Mouse (Mus musculus) heart, adult 2 months (tissue): ENCODE data around the gene Trpc4ap. TPM values are rescaled to one million over a fixed set of nuclear protein-coding genes. Genes with fewer than 3 reads are reported as not detected.

Source experiments
- DNase-seq, 2 experiments: peaks; one replicate each; pipeline ENCODE4 v3.0.0; 2021
- H3K27ac ChIP-seq: fragments of 200-600 bp; 2 replicates; pipeline ENCODE4 v1.8.1; 2022
- H3K27me3 ChIP-seq: fragments of 200-500 bp; 2 replicates; pipeline ENCODE4 v1.6.1; 2012; ENCODE audit warnings: mild to moderate bottlenecking, low read length, inconsistent platforms, mixed read lengths; ENCODE audit not compliant: control insufficient read depth, insufficient read depth
- H3K36me3 ChIP-seq: fragments of 200-500 bp; 2 replicates; pipeline ENCODE4 v1.6.1; 2012; ENCODE audit warnings: low read length, inconsistent platforms; ENCODE audit not compliant: control insufficient read depth, insufficient read depth
- H3K4me1 ChIP-seq: fragments of 200-500 bp; 2 replicates; pipeline ENCODE4 v1.6.1; 2011; ENCODE audit warnings: low read length; ENCODE audit not compliant: control insufficient read depth, insufficient read depth
- H3K4me3 ChIP-seq: fragments of 200-600 bp; 2 replicates; pipeline ENCODE4 v1.8.1; 2022
- H3K79me2 ChIP-seq: fragments of 200-500 bp; replicated peaks from 2 replicates; pipeline ENCODE4 v1.6.1; 2012; ENCODE audit warnings: mild to moderate bottlenecking, inconsistent platforms, low read length, moderate library complexity, mixed read lengths; ENCODE audit not compliant: control insufficient read depth, insufficient read depth
- H3K9ac ChIP-seq: fragments of 200-500 bp; 2 replicates; pipeline ENCODE4 v1.6.1; 2012; ENCODE audit warnings: low read depth, mild to moderate bottlenecking, control low read depth, inconsistent platforms, low read length, mixed read lengths
- CTCF ChIP-seq: fragments of 200-600 bp; IDR thresholded peaks from 2 replicates; pipeline ENCODE4 v1.8.1; 2022; ENCODE audit warnings: antibody characterized with exemption, mild to moderate bottlenecking, moderate library complexity
- EP300 ChIP-seq: fragments of 200-500 bp; IDR thresholded peaks from 2 replicates; pipeline ENCODE4 v1.6.1; 2011; ENCODE audit warnings: low read depth, low read length, control low read depth; ENCODE audit not compliant: insufficient read depth
- POLR2A ChIP-seq: fragments of 200-500 bp; IDR thresholded peaks from 2 replicates; pipeline ENCODE4 v1.6.1; 2011; ENCODE audit warnings: mild to moderate bottlenecking, low read depth, low read length, control low read depth; ENCODE audit not compliant: insufficient read depth
- WGBS: fragments of 180-500 bp; shearing (Covaris S2); methylation state at CpG from one replicate; pipeline ENCODE4 v1.1.7; 2018; 5-methylcytosine and 5-hydroxymethylcytosine counted together
- intact Hi-C: fragments of 180-260 bp; cut with DNase I; formaldehyde crosslinking; loops from one replicate; pipeline ENCODE4 v1.15.1; 2025
- polyA plus RNA-seq: library from polyadenylated mRNA; depleted of rRNA; stranded (reverse); fragments of >200 nt; gene quantifications from 2 replicates; pipeline ENCODE4 v1.2.3, GENCODE M21; 2012
- total RNA-seq, 2 experiments: library from RNA; stranded (reverse); gene quantifications; 2 replicates each; pipeline ENCODE4 v1.2.3; 2021

Gene Trpc4ap
- total and polyA plus RNA-seq, 3 experiments: 77.0 to 95.6 (median 84.9) TPM

- Histone ChIP-seq H3K27me3 (no peaks in the 10 kb centered on the region), H3K27ac (no peak overlapping the region), H3K36me3 (no peaks in the 10 kb centered on the region), H3K4me1 (no peaks in the 10 kb centered on the region), H3K4me3 (no peak overlapping the region), H3K9ac (no peak overlapping the region), H3K79me2 (no peaks in the 10 kb centered on the region)
- 29% methylated on average over 10 of the region's 10 CpGs for WGBS
- intact Hi-C loops: no loop called here
- TF ChIP-seq CTCF (no peak), POLR2A (no peak), EP300 (no peak)
- DNase-seq: no peak
Measured at GRCm38 (mm10) chr2:155604560-155605235, 87.5 kb downstream of the Trpc4ap start.

- intact Hi-C loops: no loop called here
- 55% methylated on average over 3 of the region's 3 CpGs for WGBS
- DNase-seq: no peak
Measured at GRCm38 (mm10) chr2:155603707-155604106, 88.5 kb downstream of the Trpc4ap start.

GRCm38 (mm10) chr2:155595516-155595915, 96.7 kb downstream of the Trpc4ap start:
- H3K79me2 ChIP-seq: no peaks in the 10 kb centered on the region
- H3K9ac ChIP-seq: no peak overlapping the region
- H3K4me1 ChIP-seq: peaks cover 5% of the 10 kb centered on the region
- no peaks in the 10 kb centered on the region for H3K27me3 ChIP-seq
- intact Hi-C loops: no loop called here
- no peak overlapping the region for H3K4me3 ChIP-seq
- TF ChIP-seq CTCF (no peak), POLR2A (no peak), EP300 (no peak)
- H3K36me3 ChIP-seq: no peaks in the 10 kb centered on the region
- DNase-seq: no peak
- H3K27ac ChIP-seq: no peak overlapping the region
- 79% methylated on average over 6 of the region's 6 CpGs for WGBS

More at GRCm38 (mm10) chr2:155603707-155604106, 88.5 kb downstream of the Trpc4ap start:
- H3K9ac ChIP-seq: no peak overlapping the region
- TF ChIP-seq POLR2A: no peak
- TF ChIP-seq CTCF: peak; percentile 54
- H3K4me3 ChIP-seq: no peak overlapping the region
- H3K27ac ChIP-seq: no peak overlapping the region
- no peaks in the 10 kb centered on the region for H3K79me2 ChIP-seq
- H3K4me1 ChIP-seq: no peaks in the 10 kb centered on the region
- H3K27me3 ChIP-seq: no peaks in the 10 kb centered on the region
- H3K36me3 ChIP-seq: no peaks in the 10 kb centered on the region

GRCm38 (mm10) chr2:155592854-155593283, 99.3 kb downstream of the Trpc4ap start:
- intact Hi-C loops: no loop called here
- TF ChIP-seq EP300 (no peak), POLR2A (peak; percentile 89), CTCF (peak; percentile 23; the same call in 1 of the 2 replicates)
- H3K9ac ChIP-seq: peak overlapping the region; percentile 76
- H3K4me3 ChIP-seq: peak overlapping the region; percentile 68
- H3K27me3 ChIP-seq: no peaks in the 10 kb centered on the region
- 2% methylated on average over 9 of the region's 9 CpGs for WGBS
- DNase-seq: no peak
- peak overlapping the region; percentile 91 for H3K27ac ChIP-seq
- H3K36me3 ChIP-seq: no peaks in the 10 kb centered on the region
- peaks cover 5% of the 10 kb centered on the region for H3K4me1 ChIP-seq
- no peaks in the 10 kb centered on the region for H3K79me2 ChIP-seq

GRCm38 (mm10) chr2:155592137-155592853, 99.9 kb downstream of the Trpc4ap start, which contains the start of gene Gss:
TSS of gene Gss (minus strand) at chr2:155592810.
- H3K9ac ChIP-seq: peak within 1 kb of the TSS; percentile 93
- H3K4me1 ChIP-seq: peaks cover 5% of the 10 kb centered on the region
- H3K79me2 ChIP-seq: no peaks in the 10 kb centered on the region
- TF ChIP-seq CTCF (no peak), POLR2A (no peak; the same call in 1 of the 2 replicates), EP300 (peak; percentile 49; the same call in 1 of the 2 replicates)
- WGBS: under 1% methylated on average over 53 of the region's 53 CpGs
- peak within 1 kb of the TSS; percentile 68 for H3K4me3 ChIP-seq
- peak; percentile 99 to 100 for DNase-seq
- H3K27ac ChIP-seq: peak within 1 kb of the TSS; percentile 91
- intact Hi-C loops: no loop called here
- H3K27me3 ChIP-seq: no peaks in the 10 kb centered on the region
- H3K36me3 ChIP-seq: no peaks in the 10 kb centered on the region

GRCm38 (mm10) chr2:155591676-155592075, 100.5 kb downstream of the Trpc4ap start:
- H3K36me3 ChIP-seq: no peaks in the 10 kb centered on the region
- H3K4me1 ChIP-seq: peaks cover 5% of the 10 kb centered on the region
- H3K9ac ChIP-seq: peak overlapping the region; percentile 61
- no peaks in the 10 kb centered on the region for H3K27me3 ChIP-seq
- no peak for DNase-seq
- no peak for TF ChIP-seq POLR2A
- no peak for TF ChIP-seq CTCF
- TF ChIP-seq EP300: no peak
- no peaks in the 10 kb centered on the region for H3K79me2 ChIP-seq
- H3K27ac ChIP-seq: peak overlapping the region; percentile 91
- intact Hi-C loops: no loop called here
- WGBS: 6% methylated on average over 6 of the region's 6 CpGs
- H3K4me3 ChIP-seq: peak overlapping the region; percentile 68
